Mouse (Mus musculus): ENCODE results near the gene Soga3. TPM values are rescaled to one million over a fixed set of nuclear protein-coding genes. Genes with fewer than 3 reads are reported as not detected.
A peak's percentile ranks its signal among the peaks of the same experiment; 100 is the strongest.

Gene Soga3
- total RNA-seq (2021): under 1 TPM; 0.16 to 0.56 TPM
- long read RNA-seq, experiment 1: 0 reads
- long read RNA-seq, experiment 2: 0 reads

DNA sequence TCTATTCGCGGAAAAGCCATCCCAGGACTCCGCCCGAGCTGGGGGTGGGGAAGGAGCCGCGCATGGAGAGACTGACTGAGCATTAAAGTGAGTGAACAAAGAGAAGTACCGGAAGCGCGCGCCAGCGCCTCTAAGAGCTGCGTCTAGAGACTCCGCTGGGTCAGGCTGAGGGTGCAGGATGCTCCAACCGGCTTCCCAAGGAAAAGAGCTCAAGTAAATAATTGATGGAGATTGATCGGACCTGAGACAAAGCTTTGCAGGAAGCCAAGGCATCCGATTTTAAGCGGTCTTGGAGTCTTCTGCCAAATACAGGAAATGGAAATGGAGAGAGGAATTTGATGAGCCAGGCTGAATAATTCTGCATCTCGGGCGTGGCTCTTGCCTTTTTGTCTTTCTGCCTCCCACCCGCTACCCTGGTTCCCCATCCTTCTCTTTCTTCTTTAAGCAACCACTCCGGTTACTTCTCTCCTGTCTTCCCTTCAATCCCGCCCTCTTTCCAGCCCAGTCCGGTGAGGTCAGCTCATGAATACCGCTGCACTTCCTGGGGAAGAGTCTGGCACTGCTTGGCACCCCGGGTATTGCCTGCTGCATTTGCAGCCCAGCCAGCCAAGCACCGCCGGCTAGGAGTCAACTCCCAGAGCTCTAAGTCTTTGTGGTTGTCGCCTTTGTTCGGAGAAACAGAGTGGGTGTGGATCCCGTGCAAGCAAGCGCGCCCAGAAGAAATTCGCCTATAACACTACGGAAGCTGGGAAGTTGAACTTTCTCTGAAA, at the start of gene Soga3:
Gene Soga3 (plus strand): TSS at position 274 of the 770 bp plus-strand sequence.
- no peak for DNase-seq

GRCm38 (mm10) chr10:29106962-29107361, 36.7 kb upstream of the Soga3 start:
- no peak for DNase-seq

GRCm38 (mm10) chr10:29142556-29143105, 1.0 kb upstream of the Soga3 start:
- DNase-seq: no peak

DNA sequence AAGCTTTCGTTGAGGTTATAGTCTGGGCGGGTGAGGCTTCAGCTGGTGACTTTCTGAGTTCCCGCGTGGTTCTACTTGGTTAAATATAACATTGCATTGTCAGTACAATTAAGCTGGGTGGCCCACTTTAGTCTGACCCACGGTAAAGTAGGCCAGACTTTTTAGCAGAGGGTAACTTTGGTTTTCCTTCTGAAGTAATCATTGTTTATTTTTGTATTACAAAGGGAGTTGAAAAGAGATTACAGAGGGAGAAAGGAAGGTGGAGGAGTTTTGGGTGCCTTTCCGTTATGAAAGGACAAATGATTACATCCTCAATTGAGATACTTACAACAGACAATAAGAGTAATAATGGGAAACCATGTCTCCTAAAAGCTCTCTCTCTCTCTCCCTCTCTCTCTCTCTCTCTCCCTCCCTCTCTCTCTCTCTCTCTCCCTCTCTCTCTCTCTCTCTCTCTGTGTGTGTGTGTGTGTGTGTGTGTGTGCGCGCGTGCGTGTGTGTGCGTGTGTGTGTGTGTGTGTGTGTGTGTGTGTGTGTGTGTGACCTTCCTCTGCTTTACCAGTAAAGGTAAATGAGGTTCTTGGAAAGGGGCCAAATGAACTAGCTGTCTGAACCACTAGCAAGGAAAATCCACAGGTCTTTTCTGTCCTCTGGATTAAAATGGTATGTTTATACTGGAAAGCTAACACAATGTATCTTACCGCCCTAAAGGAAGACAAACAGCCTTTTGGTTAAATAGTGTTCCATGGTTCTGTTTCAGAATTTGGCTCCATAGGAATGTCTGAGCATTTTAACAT, 1.2 kb downstream of the Soga3 start:
- DNase-seq: no peak

- no peak for DNase-seq
These were observed 2.7 kb downstream of the Soga3 start for GRCm38 (mm10) chr10:29146198-29146857.

- peak; percentile 80 for DNase-seq
These were observed 3.4 kb downstream of the Soga3 start for GRCm38 (mm10) chr10:29146858-29147640.

DNA sequence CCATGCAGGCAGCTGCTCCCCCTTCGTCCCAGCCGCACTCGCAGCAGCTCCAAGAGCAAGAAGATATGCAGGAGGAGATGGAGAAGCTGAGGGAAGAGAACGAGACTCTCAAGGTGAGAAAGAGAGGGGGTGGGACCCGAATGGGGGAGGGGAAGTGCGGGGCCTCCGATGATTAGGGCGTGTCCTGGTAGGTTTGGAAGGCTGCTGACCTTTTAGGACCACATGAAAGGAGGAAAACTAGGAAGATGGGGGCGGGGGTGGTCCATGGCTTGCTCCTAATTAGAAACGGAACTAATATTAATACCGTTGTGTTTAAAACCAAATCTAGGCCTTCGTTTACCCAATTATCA, 4.0 kb downstream of the Soga3 start:
- DNase-seq: no peak

DNA sequence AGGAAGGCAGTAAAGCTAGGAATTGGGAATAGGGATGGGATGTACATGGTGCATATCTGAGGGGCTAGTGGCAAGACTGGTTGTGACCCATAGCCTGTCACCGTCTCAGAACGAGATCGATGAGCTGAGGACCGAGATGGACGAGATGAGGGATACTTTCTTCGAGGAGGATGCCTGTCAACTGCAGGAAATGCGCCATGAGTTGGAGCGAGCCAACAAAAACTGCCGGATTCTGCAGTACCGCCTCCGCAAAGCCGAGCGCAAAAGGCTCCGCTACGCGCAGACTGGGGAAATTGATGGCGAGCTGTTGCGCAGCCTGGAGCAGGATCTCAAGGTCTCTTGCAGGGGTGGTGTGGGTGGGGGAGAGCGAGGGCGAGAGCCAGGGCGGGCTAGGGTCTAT, 4.4 kb downstream of the Soga3 start:
- no peak for DNase-seq

GRCm38 (mm10) chr10:29155304-29155703, 11.7 kb downstream of the Soga3 start:
- DNase-seq: no peak

- DNase-seq: no peak
These were observed 18.0 kb downstream of the Soga3 start for GRCm38 (mm10) chr10:29161664-29162063.

GRCm38 (mm10) chr10:29173778-29174177, 30.1 kb downstream of the Soga3 start:
- no peak for DNase-seq

GRCm38 (mm10) chr10:29175656-29176055, 32.0 kb downstream of the Soga3 start:
- no peak for DNase-seq

DNA sequence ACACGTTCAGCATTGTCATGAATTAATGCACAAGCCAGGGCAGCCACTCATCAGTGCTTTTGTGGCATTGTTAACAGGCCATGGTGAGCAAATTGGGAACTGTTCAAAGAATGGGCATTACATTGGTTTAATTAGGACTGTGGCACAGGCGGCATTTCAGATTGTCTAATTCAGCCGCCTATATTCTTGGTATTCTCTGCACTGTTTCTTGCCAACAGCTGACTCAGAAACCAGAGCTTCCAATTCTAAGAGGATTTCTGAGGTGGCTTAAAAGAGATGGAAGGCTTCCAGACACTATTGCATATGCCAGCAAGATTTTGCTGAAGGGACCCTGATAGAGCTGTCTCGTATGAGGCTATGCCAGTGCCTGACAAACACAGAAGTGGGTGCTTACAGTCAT, 33.2 kb downstream of the Soga3 start:
- no peak for DNase-seq

DNA sequence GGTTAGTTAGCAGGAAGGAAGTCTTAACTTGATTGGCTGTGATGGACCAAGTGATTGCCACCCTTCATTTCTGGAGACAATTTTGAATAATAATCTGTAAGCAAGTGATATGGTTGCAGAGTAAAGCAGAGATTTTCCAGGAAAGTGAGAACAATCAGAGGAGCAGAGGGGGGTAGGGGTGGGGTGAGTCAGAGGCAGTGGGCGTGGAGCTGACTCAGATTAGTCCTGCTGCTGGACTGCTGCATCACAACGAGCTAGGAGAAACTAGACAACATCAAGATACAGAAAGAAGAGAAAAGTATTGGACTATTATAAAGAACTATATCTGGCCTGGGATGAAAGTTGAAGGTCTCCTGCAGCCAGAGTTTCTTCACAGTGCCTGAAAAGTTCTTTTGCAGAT, 34.4 kb downstream of the Soga3 start:
- no peak for DNase-seq

DNA sequence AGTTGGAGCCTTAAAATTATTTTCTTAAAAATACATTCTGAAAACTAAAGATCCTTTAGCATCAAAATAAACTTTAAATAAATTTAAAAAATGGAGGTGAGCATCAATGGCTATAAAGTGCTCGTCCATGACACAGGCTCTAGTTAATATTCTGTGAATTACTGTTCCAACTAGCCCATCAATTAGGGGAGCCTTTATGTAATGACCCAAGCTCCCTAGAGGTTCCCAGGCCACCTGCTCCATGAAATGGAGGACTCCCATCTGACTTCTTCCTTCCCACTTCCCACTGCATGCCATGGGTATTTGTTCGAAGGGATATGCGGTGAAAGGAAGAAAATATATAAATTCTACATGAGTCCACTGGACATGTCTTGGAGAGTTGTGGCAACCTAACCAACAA, 36.6 kb downstream of the Soga3 start:
- no peak for DNase-seq

GRCm38 (mm10) chr10:29181046-29181445, 37.4 kb downstream of the Soga3 start:
- no peak for DNase-seq

- no peak for DNase-seq
These were observed 50.1 kb downstream of the Soga3 start for GRCm38 (mm10) chr10:29193769-29194168.

DNA sequence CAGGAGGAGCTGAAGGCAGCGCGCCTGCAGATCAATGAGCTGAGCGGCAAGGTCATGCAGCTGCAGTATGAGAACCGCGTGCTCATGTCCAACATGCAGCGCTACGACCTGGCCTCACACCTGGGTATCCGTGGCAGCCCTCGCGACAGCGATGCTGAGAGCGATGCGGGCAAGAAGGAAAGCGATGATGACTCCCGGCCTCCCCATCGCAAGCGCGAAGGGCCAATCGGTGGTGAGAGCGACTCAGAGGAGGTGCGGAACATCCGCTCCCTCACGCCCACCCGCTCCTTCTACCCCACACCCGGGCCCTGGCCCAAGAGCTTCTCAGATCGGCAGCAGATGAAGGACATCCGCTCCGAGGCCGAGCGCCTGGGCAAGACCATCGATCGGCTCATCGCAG, 53.2 kb downstream of the Soga3 start:
- DNase-seq: no peak

- no peak for DNase-seq
These were observed 55.0 kb downstream of the Soga3 start, which contains the start of gene Gm49353 for GRCm38 (mm10) chr10:29198642-29199041. Gm49353 (plus strand) TSS chr10:29198954.

GRCm38 (mm10) chr10:29199835-29200234, 56.2 kb downstream of the Soga3 start:
- no peak for DNase-seq

DNA sequence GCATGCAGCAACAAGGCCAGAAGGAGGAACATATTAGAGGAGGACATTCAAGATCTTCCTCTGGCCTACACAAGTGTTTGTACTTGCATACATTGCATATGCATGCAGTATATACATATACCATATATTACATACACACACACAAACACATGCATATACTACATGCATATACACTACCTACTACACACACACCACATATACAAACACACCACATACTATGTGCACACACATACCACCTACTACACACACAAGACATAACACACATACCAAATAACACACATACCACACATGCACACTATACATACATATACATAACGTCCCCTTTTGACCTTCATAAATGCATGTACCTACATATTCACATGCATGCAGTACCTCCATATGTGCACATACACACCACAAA, 57.0 kb downstream of the Soga3 start:
- DNase-seq: no peak

DNA sequence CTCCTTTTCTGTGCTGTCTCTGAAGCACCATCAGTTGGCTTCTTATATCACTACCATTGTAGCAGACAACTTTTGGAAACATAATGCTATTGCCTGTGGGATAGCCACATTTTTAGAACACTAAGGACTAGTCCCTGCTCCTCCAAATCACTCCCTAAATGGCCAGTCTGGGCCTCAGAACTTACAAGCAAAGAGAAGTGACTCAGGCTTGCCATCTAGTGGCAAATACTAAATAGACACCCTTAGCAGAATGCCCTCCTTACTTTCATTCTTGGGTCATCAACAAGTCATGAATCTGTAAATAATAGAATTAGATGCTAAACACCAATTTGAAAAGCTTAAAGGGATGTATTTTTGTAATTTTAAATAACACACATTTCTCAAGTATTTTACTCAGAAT, 63.1 kb downstream of the Soga3 start:
- DNase-seq: no peak
